Mouse (Mus musculus) lung, embryonic 15.5 days (tissue): ENCODE data around the gene Lrrc17. TPM values are rescaled to one million over a fixed set of nuclear protein-coding genes. Genes with fewer than 3 reads are reported as not detected.

Source experiments
- ATAC-seq: fragments of 200-750 bp; cut with Nextera tagmentation; 2 replicates; pipeline ENCODE4 v1.8.0; 2017; ENCODE audit warnings: moderate number of reproducible peaks, borderline replicate concordance; ENCODE audit not compliant: low FRiP score, low TSS enrichment; ENCODE audit errors: extremely low read depth
- H3K27ac ChIP-seq: fragments of 300-500 bp; sonication (generic); 2 replicates; pipeline ENCODE4 v1.5.1; 2015; ENCODE audit warnings: moderate library complexity, mild to moderate bottlenecking, inconsistent platforms
- H3K27me3 ChIP-seq: fragments of 300-500 bp; sonication (generic); 2 replicates; pipeline ENCODE4 v1.6.1; 2015; ENCODE audit warnings: inconsistent platforms
- H3K36me3 ChIP-seq: fragments of 300-500 bp; sonication (generic); 2 replicates; pipeline ENCODE4 v1.6.1; 2015; ENCODE audit warnings: inconsistent platforms
- H3K4me1 ChIP-seq: fragments of 300-500 bp; sonication (generic); 2 replicates; pipeline ENCODE4 v1.6.1; 2015; ENCODE audit warnings: inconsistent platforms
- H3K4me2 ChIP-seq: fragments of 300-500 bp; sonication (generic); 2 replicates; pipeline ENCODE4 v1.6.1; 2015; ENCODE audit warnings: inconsistent platforms, mild to moderate bottlenecking, moderate library complexity
- H3K4me3 ChIP-seq: fragments of 300-500 bp; sonication (generic); 2 replicates; pipeline ENCODE4 v1.5.1; 2015; ENCODE audit warnings: mild to moderate bottlenecking, inconsistent platforms
- H3K9ac ChIP-seq: fragments of 300-500 bp; sonication (generic); 2 replicates; pipeline ENCODE4 v1.6.1; 2015; ENCODE audit warnings: inconsistent platforms
- H3K9me3 ChIP-seq: fragments of 300-500 bp; sonication (generic); 2 replicates; pipeline ENCODE4 v1.6.1; 2016; ENCODE audit warnings: inconsistent platforms
- WGBS: fragments of 180-500 bp; shearing (Covaris S2); methylation state at CpG from one replicate; pipeline ENCODE4 v1.1.7; 2015; 5-methylcytosine and 5-hydroxymethylcytosine counted together
- polyA plus RNA-seq: library from polyadenylated mRNA; unstranded; fragments of >200 nt; fragmentation: Nextera tagmentation; extraction: Ambion mirVana; gene quantifications from 2 replicates; pipeline ENCODE4 v1.2.1, GENCODE M21; 2015

Lrrc17 gene
- polyA plus RNA-seq, 1 experiment from 2014 or later: 54.0 TPM

- Histone ChIP-seq H3K9ac (no peak overlapping the region), H3K4me3 (no peak overlapping the region), H3K36me3 (no peaks in the 10 kb centered on the region), H3K27ac (no peak overlapping the region), H3K4me2 (no peak overlapping the region), H3K4me1 (no peaks in the 10 kb centered on the region), H3K27me3 (no peaks in the 10 kb centered on the region), H3K9me3 (no peaks in the 10 kb centered on the region)
- WGBS: 41% methylated on average over 10 of the region's 10 CpGs
- 0 out of 2 replicates have a peak, but pooled peaks have one; percentile 35 for ATAC-seq
These were observed 30.0 kb upstream of the Lrrc17 start for GRCm38 (mm10) chr5:21513363-21513762.

DNA sequence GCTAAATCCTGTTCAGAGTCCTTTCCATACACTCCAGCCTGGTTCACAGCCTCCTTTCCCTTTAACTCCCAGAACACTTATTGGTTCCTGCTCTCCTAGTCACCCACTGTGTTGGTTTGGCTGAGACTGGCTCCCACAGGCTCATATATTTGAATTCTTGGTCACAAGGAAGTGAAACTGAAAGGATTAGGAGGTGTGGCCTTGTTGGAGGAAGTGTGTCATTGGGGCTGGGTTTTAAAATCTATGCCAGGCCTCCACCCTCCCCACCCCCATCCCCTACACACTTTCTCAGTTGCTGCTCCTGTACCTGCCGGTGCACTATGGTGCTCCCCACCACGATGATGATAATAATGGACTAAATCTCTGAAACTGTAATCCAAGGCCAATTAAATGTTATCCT, 25.8 kb upstream of the Lrrc17 start:
- Histone ChIP-seq H3K36me3 (no peaks in the 10 kb centered on the region), H3K9ac (no peak overlapping the region), H3K4me3 (no peak overlapping the region), H3K9me3 (no peaks in the 10 kb centered on the region), H3K27ac (no peak overlapping the region), H3K4me2 (no peak overlapping the region), H3K27me3 (no peaks in the 10 kb centered on the region), H3K4me1 (no peaks in the 10 kb centered on the region)
- no peak for ATAC-seq
- 89% methylated on average over 2 of the region's 2 CpGs for WGBS

GRCm38 (mm10) chr5:21518207-21518606, 25.2 kb upstream of the Lrrc17 start:
- no peaks in the 10 kb centered on the region for H3K4me1 ChIP-seq
- H3K4me3 ChIP-seq: no peak overlapping the region
- no peaks in the 10 kb centered on the region for H3K36me3 ChIP-seq
- no peaks in the 10 kb centered on the region for H3K27me3 ChIP-seq
- no peak overlapping the region for H3K9ac ChIP-seq
- no peak overlapping the region for H3K4me2 ChIP-seq
- WGBS: 77% methylated on average over 4 of the region's 4 CpGs
- no peak overlapping the region for H3K27ac ChIP-seq
- H3K9me3 ChIP-seq: no peaks in the 10 kb centered on the region
- no peak for ATAC-seq

DNA sequence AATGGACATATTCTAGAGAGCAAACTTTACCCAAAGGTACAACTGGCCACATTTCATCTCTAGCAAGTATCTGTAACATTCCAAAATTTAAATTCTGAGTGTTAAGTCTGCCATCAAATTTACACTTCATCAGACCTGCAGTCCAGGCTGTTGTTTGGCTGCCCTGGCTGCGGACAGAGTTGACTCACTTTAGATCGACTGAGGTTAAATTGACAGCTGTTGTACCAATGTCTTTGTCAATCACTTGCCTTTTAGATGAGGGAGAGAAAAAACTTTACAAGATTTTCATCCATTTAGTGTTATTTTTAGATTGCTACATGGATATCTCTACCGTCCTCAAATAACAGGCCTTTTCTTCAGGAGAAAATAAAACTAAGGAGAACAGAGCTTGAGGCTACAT, 24.2 kb upstream of the Lrrc17 start:
- no peaks in the 10 kb centered on the region for H3K36me3 ChIP-seq
- no peak overlapping the region for H3K4me2 ChIP-seq
- H3K27ac ChIP-seq: no peak overlapping the region
- H3K27me3 ChIP-seq: no peaks in the 10 kb centered on the region
- no peak overlapping the region for H3K4me3 ChIP-seq
- no peak overlapping the region for H3K9ac ChIP-seq
- ATAC-seq: no peak
- 84% methylated on average over 3 of the region's 3 CpGs for WGBS
- H3K4me1 ChIP-seq: no peaks in the 10 kb centered on the region
- no peaks in the 10 kb centered on the region for H3K9me3 ChIP-seq

- 0 out of 2 replicates have a peak overlapping the region, but pooled peaks have one; percentile 16 for H3K4me2 ChIP-seq
- H3K36me3 ChIP-seq: no peaks in the 10 kb centered on the region
- H3K9me3 ChIP-seq: no peaks in the 10 kb centered on the region
- ATAC-seq: peak; percentile 29; the same call in 1 of the 2 replicates
- H3K4me1 ChIP-seq: peaks cover 22% of the 10 kb centered on the region
- H3K27ac ChIP-seq: peak overlapping the region; percentile 86
- H3K9ac ChIP-seq: no peak overlapping the region
- 55% methylated on average over 11 of the region's 11 CpGs for WGBS
- no peaks in the 10 kb centered on the region for H3K27me3 ChIP-seq
- no peak overlapping the region for H3K4me3 ChIP-seq
These were observed 16.4 kb upstream of the Lrrc17 start for GRCm38 (mm10) chr5:21526835-21527485.

- H3K9ac ChIP-seq: no peak overlapping the region
- no peaks in the 10 kb centered on the region for H3K36me3 ChIP-seq
- no peak overlapping the region for H3K4me3 ChIP-seq
- H3K27me3 ChIP-seq: no peaks in the 10 kb centered on the region
- 28% methylated on average over 4 of the region's 4 CpGs for WGBS
- peaks cover 22% of the 10 kb centered on the region for H3K4me1 ChIP-seq
- ATAC-seq: peak; percentile 86; the same call in 1 of the 2 replicates
- 0 out of 2 replicates have a peak overlapping the region, but pooled peaks have one; percentile 16 for H3K4me2 ChIP-seq
- H3K27ac ChIP-seq: peak overlapping the region; percentile 86
- H3K9me3 ChIP-seq: no peaks in the 10 kb centered on the region
These were observed 15.9 kb upstream of the Lrrc17 start for GRCm38 (mm10) chr5:21527488-21527911.

- 53% methylated on average over 15 of the region's 15 CpGs for WGBS
- H3K27me3 ChIP-seq: no peaks in the 10 kb centered on the region
- H3K9me3 ChIP-seq: no peaks in the 10 kb centered on the region
- H3K4me3 ChIP-seq: no peak overlapping the region
- no peak overlapping the region for H3K9ac ChIP-seq
- H3K4me2 ChIP-seq: no peak overlapping the region; the same call in 1 of the 2 replicates
- peaks cover 22% of the 10 kb centered on the region for H3K4me1 ChIP-seq
- ATAC-seq: peak; percentile 91
- peak overlapping the region; percentile 86 for H3K27ac ChIP-seq
- no peaks in the 10 kb centered on the region for H3K36me3 ChIP-seq
These were observed 15.1 kb upstream of the Lrrc17 start for GRCm38 (mm10) chr5:21528068-21528842.

- Histone ChIP-seq H3K27ac (peak overlapping the region; percentile 86), H3K36me3 (no peaks in the 10 kb centered on the region), H3K4me2 (no peak overlapping the region), H3K4me3 (no peak overlapping the region), H3K4me1 (peaks cover 22% of the 10 kb centered on the region), H3K9me3 (no peaks in the 10 kb centered on the region), H3K9ac (no peak overlapping the region), H3K27me3 (no peaks in the 10 kb centered on the region)
- no peak for ATAC-seq
- 83% methylated on average over 8 of the region's 8 CpGs for WGBS
These were observed 14.1 kb upstream of the Lrrc17 start for GRCm38 (mm10) chr5:21529110-21529720.

GRCm38 (mm10) chr5:21532126-21532525, 11.2 kb upstream of the Lrrc17 start:
- no peaks in the 10 kb centered on the region for H3K27me3 ChIP-seq
- H3K36me3 ChIP-seq: no peaks in the 10 kb centered on the region
- no peak overlapping the region for H3K4me3 ChIP-seq
- no peak overlapping the region for H3K9ac ChIP-seq
- H3K9me3 ChIP-seq: no peaks in the 10 kb centered on the region
- H3K4me2 ChIP-seq: no peak overlapping the region
- H3K4me1 ChIP-seq: peaks cover 15% of the 10 kb centered on the region
- no peak overlapping the region for H3K27ac ChIP-seq
- WGBS: 85% methylated on average over 2 of the region's 2 CpGs
- ATAC-seq: no peak

DNA sequence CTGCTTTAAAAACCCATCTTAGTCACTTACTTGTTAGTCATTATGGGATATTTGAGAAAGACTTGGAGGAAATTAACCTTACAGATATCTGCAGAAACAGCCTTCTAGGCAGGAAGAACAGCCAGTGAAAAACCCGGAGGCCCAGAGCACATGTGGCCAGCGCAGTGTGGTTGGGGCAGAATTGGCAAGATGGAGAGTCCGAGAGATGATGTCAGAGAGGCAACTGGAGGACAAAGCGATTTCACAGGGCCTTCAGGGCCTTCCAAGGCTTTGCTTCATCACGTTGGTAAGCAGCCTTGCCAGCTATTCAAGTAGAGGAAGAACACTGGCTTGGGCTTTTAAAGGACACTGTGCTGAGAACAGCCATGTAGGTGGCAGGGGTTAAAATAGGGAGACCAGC, 10.4 kb upstream of the Lrrc17 start:
- Histone ChIP-seq H3K27ac (no peak overlapping the region), H3K4me1 (peaks cover 8% of the 10 kb centered on the region), H3K4me3 (no peak overlapping the region), H3K9ac (no peak overlapping the region), H3K27me3 (no peaks in the 10 kb centered on the region), H3K4me2 (no peak overlapping the region), H3K36me3 (no peaks in the 10 kb centered on the region), H3K9me3 (no peaks in the 10 kb centered on the region)
- 81% methylated on average over 5 of the region's 5 CpGs for WGBS
- ATAC-seq: no peak

GRCm38 (mm10) chr5:21542226-21542625, 1.1 kb upstream of the Lrrc17 start:
- Histone ChIP-seq H3K4me2 (no peak overlapping the region), H3K9me3 (no peaks in the 10 kb centered on the region), H3K4me3 (no peak overlapping the region), H3K9ac (no peak overlapping the region), H3K4me1 (peaks cover 17% of the 10 kb centered on the region; the same call in 1 of the 2 replicates), H3K27ac (no peak overlapping the region; the same call in 1 of the 2 replicates), H3K27me3 (no peaks in the 10 kb centered on the region), H3K36me3 (no peaks in the 10 kb centered on the region)
- no peak for ATAC-seq
- WGBS: 73% methylated on average over 4 of the region's 4 CpGs

DNA sequence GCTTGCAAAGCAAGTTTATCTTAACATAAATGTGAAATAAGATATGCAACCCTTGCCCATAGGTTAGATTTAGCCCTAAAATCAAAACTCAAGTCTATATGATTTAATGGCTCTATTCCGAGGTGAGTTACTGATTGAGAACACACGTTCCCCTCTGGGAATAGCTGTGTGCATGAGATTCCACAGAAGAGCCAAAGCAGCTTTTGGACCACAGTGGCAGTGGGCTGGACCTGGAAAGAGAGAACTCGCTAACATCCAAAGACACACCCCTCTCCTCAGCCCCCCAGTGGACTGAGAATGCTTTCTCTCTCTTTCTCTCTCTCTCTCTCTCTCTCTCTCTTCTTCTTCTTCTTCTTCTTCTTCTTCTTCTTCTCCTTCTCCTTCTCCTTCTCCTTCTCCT, 1.5 kb downstream of the Lrrc17 start:
- no peaks in the 10 kb centered on the region for H3K9me3 ChIP-seq
- peak; percentile 47; the same call in 1 of the 2 replicates for ATAC-seq
- H3K27ac ChIP-seq: peak overlapping the region; percentile 96
- peak overlapping the region; percentile 38 for H3K4me3 ChIP-seq
- WGBS: 28% methylated on average over 3 of the region's 3 CpGs
- H3K4me2 ChIP-seq: peak overlapping the region; percentile 51
- H3K27me3 ChIP-seq: no peaks in the 10 kb centered on the region
- peaks cover 17% of the 10 kb centered on the region; the same call in 1 of the 2 replicates for H3K4me1 ChIP-seq
- no peaks in the 10 kb centered on the region for H3K36me3 ChIP-seq
- H3K9ac ChIP-seq: 0 out of 2 replicates have a peak overlapping the region, but pooled peaks have one; percentile 22
